Mouse (Mus musculus) neural tube, embryonic 14.5 days (tissue): ENCODE measurements around the gene Palm2. TPM values are rescaled to one million over a fixed set of nuclear protein-coding genes. Genes with fewer than 3 reads are reported as not detected.

ENCODE experiments used
- ATAC-seq: fragments of 200-750 bp; cut with Nextera tagmentation; 2 replicates; pipeline ENCODE4 v1.8.0; 2017; ENCODE audit warnings: low read depth, mild to moderate bottlenecking, moderate TSS enrichment, moderate library complexity
- H3K27ac ChIP-seq: fragments of 300-500 bp; sonication (generic); 2 replicates; pipeline ENCODE4 v1.5.1; 2014; ENCODE audit warnings: low read depth, mild to moderate bottlenecking, control low read depth, low read length, moderate library complexity, mixed read lengths
- H3K27me3 ChIP-seq: fragments of 300-500 bp; sonication (generic); 2 replicates; pipeline ENCODE4 v1.6.1; 2014; ENCODE audit warnings: low read length; ENCODE audit not compliant: control insufficient read depth, insufficient read depth
- H3K36me3 ChIP-seq: fragments of 300-500 bp; sonication (generic); 2 replicates; pipeline ENCODE4 v1.6.1; 2014; ENCODE audit warnings: low read length, mixed read lengths; ENCODE audit not compliant: control insufficient read depth, insufficient read depth
- H3K4me1 ChIP-seq: fragments of 300-500 bp; sonication (generic); 2 replicates; pipeline ENCODE4 v1.6.1; 2014; ENCODE audit warnings: low read length; ENCODE audit not compliant: control insufficient read depth, insufficient read depth
- H3K4me2 ChIP-seq: fragments of 300-500 bp; sonication (generic); 2 replicates; pipeline ENCODE4 v1.6.1; 2014; ENCODE audit warnings: mild to moderate bottlenecking, low read depth, low read length, control low read depth
- H3K4me3 ChIP-seq: fragments of 300-500 bp; sonication (generic); 2 replicates; pipeline ENCODE4 v1.5.1; 2014; ENCODE audit warnings: low read depth, low read length, control low read depth, mixed read lengths
- H3K9ac ChIP-seq: fragments of 300-500 bp; sonication (generic); replicated peaks from 2 replicates; pipeline ENCODE4 v1.6.1; 2014; ENCODE audit warnings: low read depth, mild to moderate bottlenecking, control low read depth, low read length, mixed read lengths
- H3K9me3 ChIP-seq: fragments of 300-500 bp; sonication (generic); 2 replicates; pipeline ENCODE4 v1.6.1; 2016; ENCODE audit warnings: low read length; ENCODE audit not compliant: control insufficient read depth
- WGBS: fragments of 180-500 bp; shearing (Covaris S2); extraction: QIAGEN DNeasy Blood & Tissue Kit; methylation state at CpG from one replicate; pipeline ENCODE4 v1.1.7; 2014; 5-methylcytosine and 5-hydroxymethylcytosine counted together
- polyA plus RNA-seq: library from polyadenylated mRNA; unstranded; fragments of >200 nt; fragmentation: Nextera tagmentation; extraction: Ambion mirVana; gene quantifications from 2 replicates; pipeline ENCODE4 v1.2.1, GENCODE M21; 2014

The Palm2 gene
- polyA plus RNA-seq, 1 experiment from 2014 or later = 18.3 TPM

GRCm38 (mm10) chr4:57701576-57701975 is 267.5 kb downstream of the Palm2 start:
- ATAC-seq = no peak
- WGBS = 92% methylated on average over 5 of the region's 5 CpGs
- Histone ChIP-seq H3K27ac (no peak overlapping the region), H3K4me1 (no peaks in the 10 kb centered on the region), H3K9ac (no peak overlapping the region), H3K4me3 (no peak overlapping the region), H3K9me3 (no peaks in the 10 kb centered on the region), H3K4me2 (no peak overlapping the region), H3K27me3 (no peaks in the 10 kb centered on the region), H3K36me3 (no peaks in the 10 kb centered on the region)

GRCm38 (mm10) chr4:57703574-57704470 is 269.8 kb downstream of the Palm2 start:
- WGBS = 57% methylated on average over 11 of the region's 11 CpGs
- no peaks in the 10 kb centered on the region for H3K4me1 ChIP-seq

GRCm38 (mm10) chr4:57704575-57704974 is 270.5 kb downstream of the Palm2 start:
- WGBS = 89% methylated on average over 7 of the region's 7 CpGs
- ATAC-seq = no peak

More at GRCm38 (mm10) chr4:57703574-57704470, 269.8 kb downstream of the Palm2 start:
- Histone ChIP-seq H3K4me2 (no peak overlapping the region), H3K27ac (no peak overlapping the region), H3K9me3 (no peaks in the 10 kb centered on the region), H3K27me3 (no peaks in the 10 kb centered on the region), H3K4me3 (no peak overlapping the region), H3K9ac (no peak overlapping the region), H3K36me3 (no peaks in the 10 kb centered on the region)
- peak; percentile 71 for ATAC-seq

GRCm38 (mm10) chr4:57715849-57716248 is 281.8 kb downstream of the Palm2 start:
- Histone ChIP-seq H3K9ac (no peak overlapping the region), H3K4me2 (no peak overlapping the region), H3K4me3 (no peak overlapping the region), H3K4me1 (no peaks in the 10 kb centered on the region), H3K27ac (no peak overlapping the region), H3K36me3 (no peaks in the 10 kb centered on the region), H3K9me3 (no peaks in the 10 kb centered on the region), H3K27me3 (no peaks in the 10 kb centered on the region)
- no peak for ATAC-seq

More at GRCm38 (mm10) chr4:57704575-57704974, 270.5 kb downstream of the Palm2 start:
- Histone ChIP-seq H3K9ac (no peak overlapping the region), H3K4me1 (no peaks in the 10 kb centered on the region), H3K27ac (no peak overlapping the region), H3K27me3 (no peaks in the 10 kb centered on the region), H3K9me3 (no peaks in the 10 kb centered on the region), H3K36me3 (no peaks in the 10 kb centered on the region), H3K4me2 (no peak overlapping the region), H3K4me3 (no peak overlapping the region)

- ATAC-seq = no peak
- Histone ChIP-seq H3K4me2 (no peak overlapping the region), H3K4me1 (no peaks in the 10 kb centered on the region), H3K4me3 (no peak overlapping the region), H3K9me3 (no peaks in the 10 kb centered on the region), H3K36me3 (no peaks in the 10 kb centered on the region), H3K9ac (no peak overlapping the region), H3K27me3 (no peaks in the 10 kb centered on the region), H3K27ac (no peak overlapping the region)
- 37% methylated on average over 4 of the region's 4 CpGs for WGBS
Observed at GRCm38 (mm10) chr4:57716735-57717134, 282.7 kb downstream of the Palm2 start.

GRCm38 (mm10) chr4:57717354-57717753 is 283.3 kb downstream of the Palm2 start, which contains the start of gene Akap2:
Akap2 (plus strand) TSS chr4:57717657.
- H3K9ac ChIP-seq = no peak within 1 kb of the TSS
- H3K4me1 ChIP-seq = no peaks in the 10 kb centered on the region
- no peak within 1 kb of the TSS for H3K4me3 ChIP-seq
- H3K27ac ChIP-seq = no peak within 1 kb of the TSS
- no peaks in the 10 kb centered on the region for H3K36me3 ChIP-seq
- no peak within 1 kb of the TSS for H3K4me2 ChIP-seq
- H3K9me3 ChIP-seq = no peaks in the 10 kb centered on the region
- no peak for ATAC-seq
- 82% methylated on average over 9 of the region's 9 CpGs for WGBS
- H3K27me3 ChIP-seq = no peaks in the 10 kb centered on the region

- no peak overlapping the region for H3K9ac ChIP-seq
- no peaks in the 10 kb centered on the region for H3K4me1 ChIP-seq
- no peaks in the 10 kb centered on the region for H3K9me3 ChIP-seq
- 89% methylated on average over 1 of the region's 1 CpGs for WGBS
- H3K36me3 ChIP-seq = no peaks in the 10 kb centered on the region
- no peak overlapping the region for H3K4me3 ChIP-seq
- ATAC-seq = no peak
- no peaks in the 10 kb centered on the region for H3K27me3 ChIP-seq
- H3K27ac ChIP-seq = no peak overlapping the region
- no peak overlapping the region for H3K4me2 ChIP-seq
Observed at GRCm38 (mm10) chr4:57719370-57719769, 285.3 kb downstream of the Palm2 start.

- Histone ChIP-seq H3K4me1 (no peaks in the 10 kb centered on the region), H3K9ac (no peak overlapping the region), H3K27me3 (no peaks in the 10 kb centered on the region), H3K4me2 (no peak overlapping the region), H3K9me3 (no peaks in the 10 kb centered on the region), H3K36me3 (no peaks in the 10 kb centered on the region), H3K27ac (no peak overlapping the region), H3K4me3 (no peak overlapping the region)
- peak; percentile 49; the same call in 1 of the 2 replicates for ATAC-seq
- WGBS = 37% methylated on average over 7 of the region's 7 CpGs
Observed at GRCm38 (mm10) chr4:57720869-57721361, 286.9 kb downstream of the Palm2 start.

GRCm38 (mm10) chr4:57722296-57722695 is 288.2 kb downstream of the Palm2 start:
- ATAC-seq = no peak
- H3K27ac ChIP-seq = no peak overlapping the region
- WGBS = 88% methylated on average over 4 of the region's 4 CpGs
- H3K9ac ChIP-seq = no peak overlapping the region
- no peaks in the 10 kb centered on the region for H3K27me3 ChIP-seq
- no peaks in the 10 kb centered on the region for H3K9me3 ChIP-seq
- H3K4me1 ChIP-seq = no peaks in the 10 kb centered on the region
- H3K4me2 ChIP-seq = no peak overlapping the region
- H3K4me3 ChIP-seq = no peak overlapping the region
- H3K36me3 ChIP-seq = no peaks in the 10 kb centered on the region
